Mouse (Mus musculus): ENCODE data around the gene Dnajc13. TPM values are rescaled to one million over a fixed set of nuclear protein-coding genes. Genes with fewer than 3 reads are reported as not detected.

The Dnajc13 gene
- polyA plus RNA-seq, 1 experiment, result 19.4 TPM

GRCm38 (mm10) chr9:104260306-104260705, 2.4 kb downstream of the Dnajc13 start:
- Histone ChIP-seq H3K4me1 (ENCODE audit: control insufficient read depth, insufficient read depth, low read length) (peaks cover 2% of the 10 kb centered on the region; the same call in 1 of the 2 replicates), H3K4me3 (replicated peaks; ENCODE audit: extremely low read depth, low read depth, low read length) (no peak overlapping the region)
- DNase-seq, result no peak
- TF ChIP-seq CTCF (IDR thresholded peaks at IDR 0.05; ENCODE audit: insufficient read depth, low read length) (no peak), POLR2A (IDR thresholded peaks at IDR 0.05; ENCODE audit: borderline replicate concordance, extremely low read depth, low read depth, low read length) (no peak)
- 39% methylated on average over 4 of the region's 4 CpGs for WGBS

- WGBS, result 61% methylated on average over 2 of the region's 2 CpGs
These were observed 6.6 kb downstream of the Dnajc13 start for GRCm38 (mm10) chr9:104256085-104256484.

GRCm38 (mm10) chr9:104254408-104255180, 8.1 kb downstream of the Dnajc13 start:
- 79% methylated on average over 9 of the region's 9 CpGs for WGBS
- H3K4me3 ChIP-seq (replicated peaks; ENCODE audit: extremely low read depth, low read depth, low read length), result no peak overlapping the region
- TF ChIP-seq CTCF (IDR thresholded peaks at IDR 0.05; ENCODE audit: insufficient read depth, low read length) (no peak), POLR2A (IDR thresholded peaks at IDR 0.05; ENCODE audit: borderline replicate concordance, extremely low read depth, low read depth, low read length) (no peak)
- no peak for DNase-seq
- H3K4me1 ChIP-seq (ENCODE audit: control insufficient read depth, insufficient read depth, low read length), result no peaks in the 10 kb centered on the region; the same call in 1 of the 2 replicates

More at GRCm38 (mm10) chr9:104256085-104256484, 6.6 kb downstream of the Dnajc13 start:
- Histone ChIP-seq H3K4me3 (replicated peaks; ENCODE audit: extremely low read depth, low read depth, low read length) (no peak overlapping the region), H3K4me1 (ENCODE audit: control insufficient read depth, insufficient read depth, low read length) (no peaks in the 10 kb centered on the region; the same call in 1 of the 2 replicates)
- TF ChIP-seq POLR2A (IDR thresholded peaks at IDR 0.05; ENCODE audit: borderline replicate concordance, extremely low read depth, low read depth, low read length) (no peak), CTCF (IDR thresholded peaks at IDR 0.05; ENCODE audit: insufficient read depth, low read length) (no peak)
- DNase-seq, result no peak

- Histone ChIP-seq H3K4me1 (ENCODE audit: control insufficient read depth, insufficient read depth, low read length) (no peaks in the 10 kb centered on the region; the same call in 1 of the 2 replicates), H3K4me3 (replicated peaks; ENCODE audit: extremely low read depth, low read depth, low read length) (no peak overlapping the region)
- no peak for DNase-seq
- TF ChIP-seq CTCF (IDR thresholded peaks at IDR 0.05; ENCODE audit: insufficient read depth, low read length) (no peak), POLR2A (IDR thresholded peaks at IDR 0.05; ENCODE audit: borderline replicate concordance, extremely low read depth, low read depth, low read length) (no peak)
- WGBS, result 92% methylated on average over 3 of the region's 3 CpGs
These were observed 10.1 kb downstream of the Dnajc13 start for GRCm38 (mm10) chr9:104252637-104253036.

GRCm38 (mm10) chr9:104251687-104252086, 11.0 kb downstream of the Dnajc13 start:
- DNase-seq, result no peak
- H3K4me3 ChIP-seq (replicated peaks; ENCODE audit: extremely low read depth, low read depth, low read length), result no peak overlapping the region
- no peaks in the 10 kb centered on the region; the same call in 1 of the 2 replicates for H3K4me1 ChIP-seq (ENCODE audit: control insufficient read depth, insufficient read depth, low read length)
- WGBS, result 85% methylated on average over 4 of the region's 4 CpGs
- no peak for TF ChIP-seq POLR2A (IDR thresholded peaks at IDR 0.05; ENCODE audit: borderline replicate concordance, extremely low read depth, low read depth, low read length)
- TF ChIP-seq CTCF (IDR thresholded peaks at IDR 0.05; ENCODE audit: insufficient read depth, low read length), result no peak

- H3K4me3 ChIP-seq (replicated peaks; ENCODE audit: extremely low read depth, low read depth, low read length), result no peak overlapping the region
- TF ChIP-seq CTCF (IDR thresholded peaks at IDR 0.05; ENCODE audit: insufficient read depth, low read length) (no peak), POLR2A (IDR thresholded peaks at IDR 0.05; ENCODE audit: borderline replicate concordance, extremely low read depth, low read depth, low read length) (no peak)
- H3K4me1 ChIP-seq (ENCODE audit: control insufficient read depth, insufficient read depth, low read length), result no peaks in the 10 kb centered on the region; the same call in 1 of the 2 replicates
- no peak for DNase-seq
- WGBS, result 78% methylated on average over 8 of the region's 8 CpGs
These were observed 11.6 kb downstream of the Dnajc13 start for GRCm38 (mm10) chr9:104251111-104251510.

- WGBS, result 49% methylated on average over 6 of the region's 6 CpGs
- no peak for DNase-seq
- H3K4me1 ChIP-seq (ENCODE audit: control insufficient read depth, insufficient read depth, low read length), result no peaks in the 10 kb centered on the region
- no peak overlapping the region for H3K4me3 ChIP-seq (replicated peaks; ENCODE audit: extremely low read depth, low read depth, low read length)
- no peak for TF ChIP-seq CTCF (IDR thresholded peaks at IDR 0.05; ENCODE audit: insufficient read depth, low read length)
- no peak for TF ChIP-seq POLR2A (IDR thresholded peaks at IDR 0.05; ENCODE audit: borderline replicate concordance, extremely low read depth, low read depth, low read length)
These were observed 15.3 kb downstream of the Dnajc13 start for GRCm38 (mm10) chr9:104247307-104247987.

- Histone ChIP-seq H3K4me3 (replicated peaks; ENCODE audit: extremely low read depth, low read depth, low read length) (no peak overlapping the region), H3K4me1 (ENCODE audit: control insufficient read depth, insufficient read depth, low read length) (no peaks in the 10 kb centered on the region)
- 63% methylated on average over 9 of the region's 9 CpGs for WGBS
- DNase-seq, result no peak
- TF ChIP-seq CTCF (IDR thresholded peaks at IDR 0.05; ENCODE audit: insufficient read depth, low read length), result no peak
- no peak for TF ChIP-seq POLR2A (IDR thresholded peaks at IDR 0.05; ENCODE audit: borderline replicate concordance, extremely low read depth, low read depth, low read length)
These were observed 18.8 kb downstream of the Dnajc13 start for GRCm38 (mm10) chr9:104243799-104244466.

- DNase-seq, result no peak
- WGBS, result 70% methylated on average over 7 of the region's 7 CpGs
- TF ChIP-seq POLR2A (IDR thresholded peaks at IDR 0.05; ENCODE audit: borderline replicate concordance, extremely low read depth, low read depth, low read length) (no peak), CTCF (IDR thresholded peaks at IDR 0.05; ENCODE audit: insufficient read depth, low read length) (no peak)
These were observed 22.6 kb downstream of the Dnajc13 start for GRCm38 (mm10) chr9:104240146-104240545.

More at GRCm38 (mm10) chr9:104240146-104240545, 22.6 kb downstream of the Dnajc13 start:
- Histone ChIP-seq H3K4me1 (ENCODE audit: control insufficient read depth, insufficient read depth, low read length) (no peaks in the 10 kb centered on the region), H3K4me3 (replicated peaks; ENCODE audit: extremely low read depth, low read depth, low read length) (no peak overlapping the region)
